ENCODE assay signal across 8 mouse cellular contexts in the genomic region with DNA sequence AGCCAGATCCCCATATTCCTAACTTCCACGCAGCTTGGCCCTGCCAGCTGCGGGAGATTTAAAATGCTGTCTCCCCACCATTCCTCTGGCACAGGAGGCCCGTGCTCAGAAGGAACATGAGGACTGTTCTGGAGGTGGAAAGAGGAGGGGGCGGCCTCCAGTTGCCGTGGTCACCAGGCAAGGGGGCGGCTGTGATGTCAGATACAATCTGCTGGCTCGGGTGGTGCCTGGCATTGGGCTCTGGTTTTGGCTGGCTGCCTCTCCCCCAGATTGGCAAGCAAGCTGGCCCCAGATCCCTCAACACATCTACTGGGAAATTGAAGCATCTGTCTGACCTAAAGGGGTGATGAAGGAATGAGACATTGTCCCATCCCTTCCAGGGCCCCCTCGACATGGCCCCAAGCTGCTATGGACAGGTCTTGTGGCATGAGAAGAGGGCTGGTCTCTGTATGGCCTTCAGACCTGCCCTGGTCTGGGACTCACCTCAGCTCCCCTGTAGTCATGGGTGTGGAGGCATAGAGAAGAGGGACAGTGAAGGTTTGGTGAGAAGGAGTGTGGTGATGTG. TPM values are rescaled to one million over a fixed set of nuclear protein-coding genes. Genes with fewer than 3 reads are reported as not detected.
DNase-seq lines count a peak whose midpoint lies in the region; ATAC-seq and TF ChIP-seq lines count a peak whose summit lies in the region.

No protein-coding gene starts in this region.

- no peaks in the 10 kb centered on the region for H3K36me3 ChIP-seq in neural tube, embryonic 12.5 days
- H3K36me3 ChIP-seq in hindbrain, embryonic 13.5 days, result no peaks in the 10 kb centered on the region
- no peaks in the 10 kb centered on the region for H3K36me3 ChIP-seq in stomach, postnatal 0 days (ENCODE audit: control insufficient read depth, insufficient read depth, low read length)

- intact Hi-C loops in left cerebral cortex, postnatal 4 days (cut with DNase I), result no loop called here

- 51% methylated on average over 8 of the region's 8 CpGs for WGBS in neural tube, embryonic 12.5 days
- WGBS in hindbrain, embryonic 13.5 days, result 36% methylated on average over 8 of the region's 8 CpGs
- WGBS in stomach, postnatal 0 days, result 64% methylated on average over 8 of the region's 8 CpGs

- ATAC-seq in neural tube, embryonic 12.5 days (ENCODE audit: low FRiP score, low read depth), result no peak
- ATAC-seq in hindbrain, embryonic 13.5 days (ENCODE audit: low FRiP score), result no peak
- no peak for ATAC-seq in stomach, postnatal 0 days (ENCODE audit: low FRiP score, low TSS enrichment)

- TF ChIP-seq CTCF in stomach, postnatal 0 days (IDR thresholded peaks at IDR 0.05; ENCODE audit: low read depth), result no peak

- no peak overlapping the region for H3K27ac ChIP-seq in neural tube, embryonic 12.5 days
- H3K27ac ChIP-seq in hindbrain, embryonic 13.5 days, result no peak overlapping the region
- no peak overlapping the region for H3K27ac ChIP-seq in stomach, postnatal 0 days (replicated peaks)

- H3K4me1 ChIP-seq in neural tube, embryonic 12.5 days, result peaks cover 25% of the 10 kb centered on the region
- H3K4me1 ChIP-seq in hindbrain, embryonic 13.5 days (replicated peaks), result peaks cover 43% of the 10 kb centered on the region
- H3K4me1 ChIP-seq in stomach, postnatal 0 days (replicated peaks; ENCODE audit: control insufficient read depth, insufficient read depth), result 0 out of 2 replicates have a peak, but pooled peaks cover 5% of the 10 kb centered on the region

- H3K4me3 ChIP-seq in neural tube, embryonic 12.5 days, result peak overlapping the region; percentile 7; the same call in 1 of the 2 replicates
- no peak overlapping the region for H3K4me3 ChIP-seq in hindbrain, embryonic 13.5 days
- no peak overlapping the region for H3K4me3 ChIP-seq in stomach, postnatal 0 days (ENCODE audit: low read depth, low read length)

- H3K9me3 ChIP-seq in neural tube, embryonic 12.5 days, result no peaks in the 10 kb centered on the region
- no peaks in the 10 kb centered on the region for H3K9me3 ChIP-seq in hindbrain, embryonic 13.5 days
- H3K9me3 ChIP-seq in stomach, postnatal 0 days (ENCODE audit: control insufficient read depth, low read length), result no peaks in the 10 kb centered on the region

- peaks cover 3% of the 10 kb centered on the region; the same call in 1 of the 2 replicates for H3K27me3 ChIP-seq in neural tube, embryonic 12.5 days (replicated peaks)
- peaks cover 9% of the 10 kb centered on the region; the same call in 1 of the 2 replicates for H3K27me3 ChIP-seq in hindbrain, embryonic 13.5 days
- no peaks in the 10 kb centered on the region for H3K27me3 ChIP-seq in stomach, postnatal 0 days (ENCODE audit: control insufficient read depth, insufficient read depth, low read length)

- no peak for DNase-seq in neural tube, embryonic 10.5 days (ENCODE audit: extremely low spot score, low spot score)
- DNase-seq in left cerebral cortex, postnatal 4 days, result peak; percentile 89
- DNase-seq in stomach, postnatal 0 days (ENCODE audit: low spot score), result no peak
- DNase-seq in spleen, postnatal 14 days (ENCODE audit: low spot score in 2 of 2), result no peak
- no peak for DNase-seq in testis, postnatal 14 days (ENCODE audit: low spot score)
- DNase-seq in cerebellum, adult 8-10 months, result no peak

- TF ChIP-seq EP300 in stomach, postnatal 0 days (optimal IDR thresholded peaks at IDR 0.05), result no peak

- no peak overlapping the region; the same call in 1 of the 2 replicates for H3K9ac ChIP-seq in neural tube, embryonic 12.5 days
- peak overlapping the region; percentile 85; the same call in 1 of the 2 replicates for H3K9ac ChIP-seq in hindbrain, embryonic 13.5 days
- peak overlapping the region; percentile 38 for H3K9ac ChIP-seq in stomach, postnatal 0 days (ENCODE audit: low read length)

- H3K4me2 ChIP-seq in neural tube, embryonic 12.5 days (replicated peaks), result peak overlapping the region; percentile 93
- peak overlapping the region; percentile 81; the same call in 1 of the 2 replicates for H3K4me2 ChIP-seq in hindbrain, embryonic 13.5 days
- peak overlapping the region; percentile 86 for H3K4me2 ChIP-seq in stomach, postnatal 0 days (replicated peaks; ENCODE audit: low read depth)

RNA-seq across cellular contexts. Expression of a gene that starts 16.3 kb away (rescaled TPM):
- 10.4 and 10.6 TPM in 2 replicates for polyA plus RNA-seq in neural tube, embryonic 12.5 days (2016; fragmentation: Nextera tagmentation; extraction: Ambion mirVana)
- polyA plus RNA-seq in hindbrain, embryonic 13.5 days (2015; fragmentation: Nextera tagmentation; extraction: Ambion mirVana), result 10.2 and 10.9 TPM in 2 replicates
- total RNA-seq in left cerebral cortex, postnatal 4 days (2021), result 10 to 100 TPM; 21.2 to 25.7 TPM
- 6.4 and 7.5 TPM in 2 replicates for polyA plus RNA-seq in stomach, postnatal 0 days (2015; fragmentation: Nextera tagmentation; extraction: Ambion mirVana)

RNA-seq across cellular contexts. Expression of a gene that starts 27.1 kb away (rescaled TPM):
- 0.80 and 1.2 TPM in 2 replicates for polyA plus RNA-seq in neural tube, embryonic 12.5 days (2016; fragmentation: Nextera tagmentation; extraction: Ambion mirVana)
- polyA plus RNA-seq in hindbrain, embryonic 13.5 days (2015; fragmentation: Nextera tagmentation; extraction: Ambion mirVana), result 1.00 and 1.3 TPM in 2 replicates
- 1 to 10 TPM; 2.3 to 2.6 TPM for total RNA-seq in left cerebral cortex, postnatal 4 days (2021)
- 0.49 and 0.96 TPM in 2 replicates for polyA plus RNA-seq in stomach, postnatal 0 days (2015; fragmentation: Nextera tagmentation; extraction: Ambion mirVana)

RNA-seq across cellular contexts. Expression of a gene that starts 49.5 kb away (rescaled TPM):
- polyA plus RNA-seq in neural tube, embryonic 12.5 days (2016; fragmentation: Nextera tagmentation; extraction: Ambion mirVana), result 33.5 and 34.8 TPM in 2 replicates
- 23.3 and 25.8 TPM in 2 replicates for polyA plus RNA-seq in hindbrain, embryonic 13.5 days (2015; fragmentation: Nextera tagmentation; extraction: Ambion mirVana)
- 10 to 100 TPM; 32.0 to 33.1 TPM for total RNA-seq in left cerebral cortex, postnatal 4 days (2021)
- 11.2 and 12.0 TPM in 2 replicates for polyA plus RNA-seq in stomach, postnatal 0 days (2015; fragmentation: Nextera tagmentation; extraction: Ambion mirVana)

RNA-seq across cellular contexts. Expression of a gene that starts 50.3 kb away (rescaled TPM):
- 1.2 and 1.4 TPM in 2 replicates for polyA plus RNA-seq in neural tube, embryonic 12.5 days (2016; fragmentation: Nextera tagmentation; extraction: Ambion mirVana)
- polyA plus RNA-seq in hindbrain, embryonic 13.5 days (2015; fragmentation: Nextera tagmentation; extraction: Ambion mirVana), result 1.5 and 1.6 TPM in 2 replicates
- under 1 TPM; 0.56 to 0.83 TPM for total RNA-seq in left cerebral cortex, postnatal 4 days (2021)
- polyA plus RNA-seq in stomach, postnatal 0 days (2015; fragmentation: Nextera tagmentation; extraction: Ambion mirVana), result 0.12 and 0.16 TPM in 2 replicates
